Mouse (Mus musculus) limb, embryonic 14.5 days (tissue): Measurements from ENCODE around the gene Prdm1. TPM values are rescaled to one million over a fixed set of nuclear protein-coding genes. Genes with fewer than 3 reads are reported as not detected.

ENCODE experiments used
- ATAC-seq: fragments of 200-750 bp; cut with Nextera tagmentation; 2 replicates; pipeline ENCODE4 v1.8.0; 2017; ENCODE audit warnings: low read depth, moderate number of reproducible peaks, moderate TSS enrichment; ENCODE audit not compliant: low FRiP score
- DNase-seq: peaks from one replicate; pipeline ENCODE4 v3.0.0-alpha.2; 2015; ENCODE audit warnings: low spot score
- H3K27ac ChIP-seq: fragments of 300-500 bp; sonication (generic); replicated peaks from 2 replicates; pipeline ENCODE4 v1.5.1; 2014; ENCODE audit warnings: low read depth, mild to moderate bottlenecking, low read length, moderate library complexity, mixed read lengths
- H3K27me3 ChIP-seq: fragments of 300-500 bp; sonication (generic); 2 replicates; pipeline ENCODE4 v1.6.1; 2014; ENCODE audit warnings: low read length, mixed read lengths; ENCODE audit not compliant: control insufficient read depth, insufficient read depth
- H3K36me3 ChIP-seq: fragments of 300-500 bp; sonication (generic); 2 replicates; pipeline ENCODE4 v1.6.1; 2014; ENCODE audit warnings: mild to moderate bottlenecking, low read length, moderate library complexity, mixed read lengths; ENCODE audit not compliant: control insufficient read depth, insufficient read depth
- H3K4me1 ChIP-seq: fragments of 300-500 bp; sonication (generic); 2 replicates; pipeline ENCODE4 v1.6.1; 2014; ENCODE audit warnings: antibody characterized with exemption, low read length, mixed read lengths; ENCODE audit not compliant: control insufficient read depth, insufficient read depth
- H3K4me2 ChIP-seq: fragments of 300-500 bp; sonication (generic); replicated peaks from 2 replicates; pipeline ENCODE4 v1.6.1; 2014; ENCODE audit warnings: low read depth, mild to moderate bottlenecking, low read length, moderate library complexity; ENCODE audit not compliant: severe bottlenecking
- H3K4me3 ChIP-seq: fragments of 300-500 bp; sonication (generic); replicated peaks from 2 replicates; pipeline ENCODE4 v1.5.1; 2014; ENCODE audit warnings: low read length
- H3K9ac ChIP-seq: fragments of 300-500 bp; sonication (generic); 2 replicates; pipeline ENCODE4 v1.6.1; 2014; ENCODE audit warnings: mild to moderate bottlenecking, low read depth, low read length, moderate library complexity; ENCODE audit not compliant: severe bottlenecking
- H3K9me3 ChIP-seq: fragments of 300-500 bp; sonication (generic); 2 replicates; pipeline ENCODE4 v1.6.1; 2016; ENCODE audit warnings: low read length; ENCODE audit not compliant: control insufficient read depth
- POLR2A ChIP-seq: fragments of 200-500 bp; IDR thresholded peaks from 2 replicates; pipeline ENCODE4 v1.8.0; 2012; ENCODE audit warnings: inconsistent platforms, mild to moderate bottlenecking, moderate library complexity, borderline replicate concordance; ENCODE audit not compliant: insufficient read depth, insufficient read length; ENCODE audit errors: extremely low read depth
- WGBS: fragments of 180-500 bp; shearing (Covaris S2); extraction: QIAGEN DNeasy Blood & Tissue Kit; methylation state at CpG from one replicate; pipeline ENCODE4 v1.1.7; 2014; 5-methylcytosine and 5-hydroxymethylcytosine counted together
- polyA plus RNA-seq, 2 experiments: library from polyadenylated mRNA; depleted of rRNA in 1 of 2; stranded (reverse) in 1 of 2; unstranded in 1 of 2; fragments of >200 nt; fragmentation: Nextera tagmentation in 1 of 2; extraction: Ambion mirVana in 1 of 2; gene quantifications; 2 replicates each; pipeline versions ENCODE4 v1.2.1 to v1.2.3; 2012 to 2014

The Prdm1 gene
- polyA plus RNA-seq, 2 experiments = 4.8 to 5.7 TPM

DNA sequence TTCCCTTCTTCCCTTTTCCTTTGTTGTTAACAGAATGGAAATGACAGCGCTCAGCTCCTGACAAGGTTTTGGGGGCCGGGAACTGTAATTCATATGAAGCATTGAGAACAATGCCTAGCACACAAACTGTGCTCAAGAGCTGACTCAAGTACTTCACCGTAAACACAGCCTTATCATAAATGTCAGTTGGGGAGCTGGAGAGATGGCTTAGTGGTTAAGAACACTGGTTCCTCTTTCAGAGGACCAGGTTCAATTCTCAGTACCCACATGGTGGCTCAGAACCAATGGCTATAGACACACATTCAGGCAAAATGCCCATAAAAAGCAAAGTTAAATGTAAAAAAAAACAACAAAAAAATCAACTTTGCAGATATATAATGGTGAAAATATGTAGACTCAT, 52.9 kb downstream of the Prdm1 start:
- Histone ChIP-seq H3K4me2 (no peak overlapping the region), H3K9me3 (no peaks in the 10 kb centered on the region), H3K36me3 (no peaks in the 10 kb centered on the region), H3K27ac (no peak overlapping the region), H3K4me1 (peaks cover 4% of the 10 kb centered on the region), H3K4me3 (no peak overlapping the region), H3K9ac (no peak overlapping the region), H3K27me3 (no peaks in the 10 kb centered on the region)
- ATAC-seq (no peak), DNase-seq (no peak)
- 92% methylated on average over 3 of the region's 3 CpGs for WGBS
- TF ChIP-seq POLR2A = no peak

- H3K4me2 ChIP-seq = no peak overlapping the region
- H3K4me1 ChIP-seq = peaks cover 1% of the 10 kb centered on the region
- no peaks in the 10 kb centered on the region for H3K36me3 ChIP-seq
- H3K9me3 ChIP-seq = no peaks in the 10 kb centered on the region
- no peak for TF ChIP-seq POLR2A
- no peak overlapping the region for H3K4me3 ChIP-seq
- no peak overlapping the region for H3K9ac ChIP-seq
- peak; percentile 37; the same call in 1 of the 2 replicates for ATAC-seq
- 22% methylated on average over 10 of the region's 10 CpGs for WGBS
- peak; percentile 87 for DNase-seq
- no peak overlapping the region for H3K27ac ChIP-seq
- no peaks in the 10 kb centered on the region for H3K27me3 ChIP-seq
These were observed 54.0 kb downstream of the Prdm1 start for GRCm38 (mm10) chr10:44474256-44474655.

DNA sequence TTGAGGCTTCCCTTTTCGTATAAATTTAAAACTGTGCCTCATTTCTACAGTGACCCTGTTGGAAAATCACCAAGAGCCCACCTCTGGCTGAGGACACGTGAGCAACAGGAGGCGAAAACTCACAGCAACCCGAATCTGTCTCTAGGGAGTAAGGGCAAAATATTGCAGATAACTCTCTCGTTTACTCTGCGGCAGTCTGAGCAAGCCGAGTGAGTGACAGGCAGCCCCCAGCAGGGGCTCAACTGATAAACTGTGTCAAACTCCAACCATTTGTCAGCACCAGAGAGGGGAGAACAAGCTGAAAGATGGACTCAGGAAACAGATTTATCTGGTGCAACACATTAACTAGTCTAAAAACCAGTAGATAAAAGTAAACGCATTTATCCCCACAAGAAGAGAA, 62.7 kb downstream of the Prdm1 start:
- H3K9me3 ChIP-seq = no peaks in the 10 kb centered on the region
- no peak overlapping the region for H3K4me3 ChIP-seq
- no peaks in the 10 kb centered on the region for H3K36me3 ChIP-seq
- no peak for TF ChIP-seq POLR2A
- ATAC-seq (no peak), DNase-seq (no peak)
- peaks cover 8% of the 10 kb centered on the region for H3K27me3 ChIP-seq
- no peak overlapping the region for H3K4me2 ChIP-seq
- H3K4me1 ChIP-seq = 0 out of 2 replicates have a peak, but pooled peaks cover 5% of the 10 kb centered on the region
- H3K9ac ChIP-seq = no peak overlapping the region
- 17% methylated on average over 8 of the region's 8 CpGs for WGBS
- no peak overlapping the region for H3K27ac ChIP-seq

DNA sequence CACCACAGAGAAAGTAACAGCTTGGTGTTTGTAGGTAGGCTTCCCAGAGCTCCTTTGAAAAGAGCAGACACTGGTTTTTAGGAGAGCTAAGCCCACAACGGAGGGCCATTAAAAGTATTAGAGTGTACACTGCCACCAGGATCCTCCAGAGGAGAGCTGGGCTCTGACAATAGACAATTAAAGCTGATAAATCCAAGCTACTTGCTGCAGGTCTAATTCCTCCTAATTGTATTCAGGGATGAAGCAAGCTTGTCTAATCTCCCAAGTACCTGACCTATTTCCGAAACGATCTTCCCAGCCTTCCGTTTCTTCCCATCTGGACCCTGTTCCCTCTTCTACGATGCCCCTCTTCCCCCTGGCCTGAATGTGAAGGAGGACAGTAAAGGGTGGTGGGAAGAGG, 63.7 kb downstream of the Prdm1 start:
- no peak for TF ChIP-seq POLR2A
- 78% methylated on average over 5 of the region's 5 CpGs for WGBS
- DNase-seq (no peak), ATAC-seq (no peak)
- no peaks in the 10 kb centered on the region for H3K9me3 ChIP-seq
- no peak overlapping the region for H3K4me2 ChIP-seq
- H3K36me3 ChIP-seq = no peaks in the 10 kb centered on the region
- no peak overlapping the region for H3K27ac ChIP-seq
- no peak overlapping the region for H3K4me3 ChIP-seq
- 0 out of 2 replicates have a peak, but pooled peaks cover 5% of the 10 kb centered on the region for H3K4me1 ChIP-seq
- H3K27me3 ChIP-seq = peaks cover 11% of the 10 kb centered on the region
- H3K9ac ChIP-seq = no peak overlapping the region

DNA sequence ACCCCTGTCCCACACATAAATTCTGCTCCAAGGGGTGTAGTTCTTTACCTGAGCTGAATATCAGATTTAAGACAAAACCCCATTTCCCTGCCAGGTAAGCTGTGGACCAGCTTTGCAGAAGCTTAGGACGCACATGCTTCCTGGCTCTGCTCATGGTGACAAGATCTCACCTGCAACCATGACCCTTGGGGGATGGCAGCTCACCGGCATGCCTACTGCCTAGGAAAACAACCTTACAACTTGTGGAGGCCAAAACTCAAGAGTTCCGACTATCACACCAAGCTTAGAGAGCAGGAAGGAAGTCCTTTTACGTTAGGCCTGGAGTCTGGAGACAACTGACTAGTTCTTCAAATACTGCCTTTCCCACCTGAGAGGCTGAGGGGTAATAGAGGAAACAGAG, 64.4 kb downstream of the Prdm1 start:
- no peak overlapping the region for H3K4me3 ChIP-seq
- WGBS = 84% methylated on average over 4 of the region's 4 CpGs
- H3K9me3 ChIP-seq = no peaks in the 10 kb centered on the region
- no peak overlapping the region for H3K9ac ChIP-seq
- no peak for TF ChIP-seq POLR2A
- H3K4me1 ChIP-seq = 0 out of 2 replicates have a peak, but pooled peaks cover 5% of the 10 kb centered on the region
- DNase-seq (no peak), ATAC-seq (no peak)
- H3K4me2 ChIP-seq = no peak overlapping the region
- H3K27ac ChIP-seq = no peak overlapping the region
- H3K36me3 ChIP-seq = no peaks in the 10 kb centered on the region
- H3K27me3 ChIP-seq = peaks cover 17% of the 10 kb centered on the region

GRCm38 (mm10) chr10:44462351-44462750, 66.0 kb downstream of the Prdm1 start:
- Histone ChIP-seq H3K4me3 (no peak overlapping the region), H3K9ac (no peak overlapping the region), H3K4me2 (no peak overlapping the region), H3K27me3 (peaks cover 25% of the 10 kb centered on the region), H3K9me3 (no peaks in the 10 kb centered on the region), H3K36me3 (no peaks in the 10 kb centered on the region), H3K4me1 (0 out of 2 replicates have a peak, but pooled peaks cover 5% of the 10 kb centered on the region), H3K27ac (no peak overlapping the region)
- no peak for ATAC-seq
- WGBS = 79% methylated on average over 8 of the region's 8 CpGs
- DNase-seq = no peak
- TF ChIP-seq POLR2A = no peak
